In genomic region chr8:92366736-92367267, GRCm38 (mm10) we compare ENCODE assay signal across 8 mouse cellular contexts. TPM values are rescaled to one million over a fixed set of nuclear protein-coding genes. Genes with fewer than 3 reads are reported as not detected.
DNase-seq lines count a peak whose midpoint lies in the region; ATAC-seq and TF ChIP-seq lines count a peak whose summit lies in the region.

No protein-coding gene starts in this region.

- peaks cover 68% of the 10 kb centered on the region for H3K27me3 ChIP-seq in heart, embryonic 14.5 days (ENCODE audit: control insufficient read depth, insufficient read depth, low read length)
- H3K27me3 ChIP-seq in limb, embryonic 12.5 days, result peaks cover 94% of the 10 kb centered on the region
- H3K27me3 ChIP-seq in midbrain, embryonic 15.5 days (replicated peaks), result peaks cover 28% of the 10 kb centered on the region

- no peak for TF ChIP-seq POLR2A in brain, embryonic 14.5 days (IDR thresholded peaks at IDR 0.05; ENCODE audit: borderline replicate concordance, extremely low read depth, insufficient read depth, insufficient read length, poor library complexity, severe bottlenecking)

- DNase-seq in kidney, adult 18-20 months, result peak; percentile 25
- no peak for DNase-seq in kidney, postnatal 14 days
- DNase-seq in brain, embryonic 14.5 days (ENCODE audit: low read depth), result peak; percentile 63
- DNase-seq in ovary, postnatal 14 days (ENCODE audit: low spot score), result no peak
- no peak for DNase-seq in left cerebral cortex, adult 9 months (ENCODE audit: low spot score in 2 of 2)

- H3K27ac ChIP-seq in heart, embryonic 14.5 days (replicated peaks in 1 of 2; ENCODE audit: control insufficient read depth in 1 of 2, insufficient read depth in 1 of 2, low read depth in 2 of 2, low read length in 2 of 2), result no peak overlapping the region
- no peak overlapping the region for H3K27ac ChIP-seq in limb, embryonic 12.5 days
- H3K27ac ChIP-seq in midbrain, embryonic 15.5 days, result 0 out of 2 replicates have a peak overlapping the region, but pooled peaks have one; percentile 69

- H3K4me2 ChIP-seq in heart, embryonic 14.5 days (ENCODE audit: low read length), result 0 out of 2 replicates have a peak overlapping the region, but pooled peaks have one; percentile 12
- peak overlapping the region; percentile 21; the same call in 1 of the 2 replicates for H3K4me2 ChIP-seq in limb, embryonic 12.5 days
- peak overlapping the region; percentile 47 for H3K4me2 ChIP-seq in midbrain, embryonic 15.5 days

- TF ChIP-seq CTCF in brain, embryonic 14.5 days (IDR thresholded peaks at IDR 0.05; ENCODE audit: borderline replicate concordance, extremely low read depth, insufficient read depth, insufficient read length), result peak; percentile 40; the same call in 1 of the 2 replicates

- no peaks in the 10 kb centered on the region for H3K36me3 ChIP-seq in heart, embryonic 14.5 days (ENCODE audit: control insufficient read depth, insufficient read depth, low read length)
- H3K36me3 ChIP-seq in limb, embryonic 12.5 days, result no peaks in the 10 kb centered on the region
- H3K36me3 ChIP-seq in midbrain, embryonic 15.5 days (replicated peaks), result no peaks in the 10 kb centered on the region

- ATAC-seq in heart, embryonic 14.5 days (ENCODE audit: insufficient number of reproducible peaks, insufficient read depth, low FRiP score, low read depth), result no peak
- ATAC-seq in limb, embryonic 12.5 days (ENCODE audit: insufficient number of reproducible peaks, insufficient read depth, low FRiP score, low TSS enrichment, low read depth), result no peak
- peak; percentile 22 for ATAC-seq in midbrain, embryonic 15.5 days (replicated peaks)

- H3K9ac ChIP-seq in heart, embryonic 14.5 days (ENCODE audit: low read length), result no peak overlapping the region
- H3K9ac ChIP-seq in limb, embryonic 12.5 days (replicated peaks), result no peak overlapping the region
- H3K9ac ChIP-seq in midbrain, embryonic 15.5 days, result no peak overlapping the region

- H3K4me1 ChIP-seq in heart, embryonic 14.5 days (ENCODE audit: control insufficient read depth in 2 of 2, insufficient read depth in 2 of 2, low read length in 2 of 2), result peaks cover 0 to 12% of the 10 kb centered on the region in 2 experiments
- peaks cover 27% of the 10 kb centered on the region for H3K4me1 ChIP-seq in limb, embryonic 12.5 days (replicated peaks)
- peaks cover 36% of the 10 kb centered on the region for H3K4me1 ChIP-seq in midbrain, embryonic 15.5 days

- H3K9me3 ChIP-seq in heart, embryonic 14.5 days (ENCODE audit: control insufficient read depth, low read length), result no peaks in the 10 kb centered on the region
- H3K9me3 ChIP-seq in limb, embryonic 12.5 days, result no peaks in the 10 kb centered on the region
- no peaks in the 10 kb centered on the region for H3K9me3 ChIP-seq in midbrain, embryonic 15.5 days

- WGBS in heart, embryonic 14.5 days, result 22% methylated on average over 20 of the region's 20 CpGs
- 4% methylated on average over 20 of the region's 20 CpGs for WGBS in limb, embryonic 12.5 days
- WGBS in midbrain, embryonic 15.5 days, result 10% methylated on average over 20 of the region's 20 CpGs

- no peak overlapping the region for H3K4me3 ChIP-seq in heart, embryonic 14.5 days (ENCODE audit: control insufficient read depth in 1 of 2, insufficient read depth in 1 of 2, low read depth in 1 of 2, low read length in 2 of 2)
- peak overlapping the region; percentile 11; the same call in 1 of the 2 replicates for H3K4me3 ChIP-seq in limb, embryonic 12.5 days (replicated peaks)
- H3K4me3 ChIP-seq in midbrain, embryonic 15.5 days, result peak overlapping the region; percentile 16; the same call in 1 of the 2 replicates

RNA-seq across cellular contexts. Expression of gene Irx5, which starts 9.4 kb away (rescaled TPM):
- polyA plus RNA-seq in brain, embryonic 14.5 days (2012; rRNA removed), result 15.7 and 26.1 TPM in 2 replicates
- 10.4 and 11.5 TPM in 2 replicates for polyA plus RNA-seq in heart, embryonic 14.5 days (2014; fragmentation: Nextera tagmentation; extraction: Ambion mirVana)
- 12.3 and 15.5 TPM in 2 replicates for polyA plus RNA-seq in limb, embryonic 12.5 days (2016; fragmentation: Nextera tagmentation; extraction: Ambion mirVana)
- polyA plus RNA-seq in midbrain, embryonic 15.5 days (2015; fragmentation: Nextera tagmentation; extraction: Ambion mirVana), result 24.3 and 30.0 TPM in 2 replicates

Comparison
In these comparisons a context has a peak if more than half of its experiments do, and no peak if none do; other contexts are left out.
1. DNase-seq: peak in kidney, adult 18-20 months (single experiment) and brain, embryonic 14.5 days (single experiment); none in kidney, postnatal 14 days (single experiment), ovary, postnatal 14 days (single experiment) and left cerebral cortex, adult 9 months (0 of 2).
2. H3K4me3 ChIP-seq: peak in limb, embryonic 12.5 days (single experiment) and midbrain, embryonic 15.5 days (single experiment); none in heart, embryonic 14.5 days (0 of 2).
3. Peak in every context shown above with its lines, with median percentiles within 50 percentile points of each other: H3K4me2 ChIP-seq.